Mouse (Mus musculus): ENCODE results near the gene Ankrd50.

The Ankrd50 gene

DNA sequence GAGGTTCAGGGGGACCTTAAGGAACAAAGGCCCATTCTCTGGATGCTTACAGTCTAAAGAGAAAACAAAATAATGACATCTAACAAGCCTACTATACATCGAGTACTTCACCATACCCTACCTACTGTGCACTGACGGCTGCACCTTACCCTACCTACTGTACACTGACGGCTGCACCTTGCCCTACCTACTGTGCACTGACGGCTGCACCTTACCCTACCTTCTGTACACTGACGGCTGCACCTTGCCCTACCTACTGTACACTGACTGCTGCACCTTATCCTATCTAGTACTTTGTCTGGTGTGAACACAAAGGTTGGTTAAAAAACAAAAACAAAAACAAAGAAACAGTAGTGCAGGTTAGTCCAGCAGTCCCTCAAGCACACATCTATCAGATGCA, 18.5 kb downstream of the Ankrd50 start:
- no peak for DNase-seq (ENCODE audit: low spot score)

DNA sequence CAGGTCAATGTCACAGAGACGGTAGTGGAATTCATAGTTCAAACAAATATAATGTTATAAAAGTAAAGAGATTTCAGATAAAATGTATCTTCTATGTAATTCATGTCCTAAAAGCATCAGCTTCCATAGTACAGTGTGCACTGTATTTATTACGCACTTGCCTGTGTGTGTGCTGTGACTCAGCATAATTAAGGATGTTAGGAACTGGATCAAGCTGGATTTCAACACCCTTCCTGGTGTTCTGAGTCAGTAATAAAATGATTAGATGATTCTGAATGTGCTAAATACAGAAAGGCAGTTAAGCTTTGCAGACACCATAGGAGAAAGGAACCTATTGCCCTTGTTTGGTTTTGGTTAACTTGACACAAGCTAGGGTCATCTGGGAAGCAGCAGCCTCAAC, 21.5 kb downstream of the Ankrd50 start:
- DNase-seq (ENCODE audit: low spot score) = no peak

DNA sequence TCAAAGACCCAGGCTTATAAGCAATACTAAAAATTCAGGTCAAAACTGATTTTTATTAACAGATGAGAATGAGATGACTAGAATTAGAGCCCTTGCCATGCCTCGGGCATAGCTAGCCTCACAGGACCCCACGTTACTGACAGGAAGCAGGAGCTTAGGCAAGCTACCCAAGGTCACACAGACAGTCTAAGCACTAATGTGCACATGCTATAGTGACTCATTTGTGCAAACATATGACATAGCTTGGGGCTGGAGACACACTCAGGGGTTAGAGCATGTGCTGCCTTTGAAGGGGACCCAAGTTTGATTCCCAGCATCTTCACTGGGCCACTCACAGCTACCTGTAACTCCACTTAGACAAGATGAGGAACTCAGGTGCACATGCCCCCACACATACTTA, 22.9 kb downstream of the Ankrd50 start:
- DNase-seq (ENCODE audit: low spot score) = no peak

DNA sequence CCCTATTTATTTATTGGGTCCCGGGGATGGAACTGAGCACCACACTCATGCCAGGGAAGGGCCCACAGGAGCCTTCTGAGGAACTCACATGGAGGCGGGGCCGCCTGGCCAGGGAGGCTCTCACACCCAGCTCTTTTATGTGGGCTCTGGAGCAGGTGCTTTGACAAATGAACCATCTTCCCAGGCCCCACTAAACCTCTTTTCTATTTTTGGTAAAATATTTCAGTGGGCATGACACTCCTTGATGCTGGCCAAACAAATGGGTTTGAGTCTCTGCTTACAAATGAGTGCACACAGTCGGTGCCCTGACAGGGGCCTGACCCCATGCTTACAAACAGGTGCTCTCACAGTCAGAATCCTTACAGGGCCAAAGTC, 24.4 kb downstream of the Ankrd50 start:
- no peak for DNase-seq (ENCODE audit: low spot score)

DNA sequence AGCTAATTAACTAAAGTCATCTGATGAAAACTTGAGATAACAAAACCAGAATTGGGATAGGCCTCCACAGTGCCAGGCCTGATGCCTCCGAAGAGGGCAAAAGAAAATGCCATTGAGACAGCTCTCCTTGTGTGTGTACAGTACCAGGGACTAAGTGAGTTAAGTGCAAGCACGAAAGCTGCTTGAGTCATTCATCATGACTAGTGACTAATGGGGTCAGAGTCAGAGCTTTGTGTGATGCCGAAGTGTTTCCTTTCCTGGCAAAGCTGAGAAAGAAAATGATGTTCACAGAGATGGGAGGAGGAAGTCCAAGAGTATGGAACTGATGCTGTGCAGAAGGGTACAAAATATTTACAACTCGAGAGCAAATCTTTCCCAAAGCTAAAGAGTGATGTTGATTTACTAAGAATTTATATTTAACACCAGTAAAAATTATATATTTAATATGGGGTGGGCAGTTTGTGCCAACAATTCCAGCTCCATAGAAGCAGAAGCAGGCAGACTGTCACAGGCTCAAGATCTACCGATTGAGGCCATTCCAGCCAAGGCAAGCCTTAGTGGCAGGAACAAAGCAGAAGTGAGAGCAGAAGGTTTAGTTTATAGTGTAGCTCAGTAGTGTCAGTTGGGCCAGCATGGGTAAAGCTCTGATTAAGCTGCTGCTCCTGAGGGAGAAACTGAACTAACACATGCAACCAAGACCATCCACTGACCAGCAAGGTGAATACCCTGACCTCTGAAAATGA, 25.0 kb downstream of the Ankrd50 start:
- no peak for DNase-seq (ENCODE audit: low spot score)

DNA sequence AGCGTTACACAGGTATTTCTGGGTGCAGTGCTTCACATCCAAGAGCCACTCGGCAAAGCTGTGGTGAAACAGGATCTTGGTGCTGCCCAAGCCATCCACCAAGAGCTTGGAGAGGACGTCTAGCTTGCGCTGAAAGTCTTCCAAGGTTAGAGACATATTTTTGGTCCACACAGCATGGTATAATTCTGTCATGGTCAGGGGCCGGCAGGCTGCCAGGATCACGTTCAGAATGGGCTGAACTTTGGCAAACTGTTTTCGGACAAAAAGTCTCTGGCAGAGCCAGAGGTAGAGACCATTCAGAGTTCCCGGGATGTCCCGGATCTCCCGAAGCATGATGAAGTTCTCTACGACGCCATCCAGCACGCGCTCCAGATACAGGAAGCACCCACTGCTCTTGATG, 27.6 kb downstream of the Ankrd50 start:
- no peak for DNase-seq (ENCODE audit: low spot score)

DNA sequence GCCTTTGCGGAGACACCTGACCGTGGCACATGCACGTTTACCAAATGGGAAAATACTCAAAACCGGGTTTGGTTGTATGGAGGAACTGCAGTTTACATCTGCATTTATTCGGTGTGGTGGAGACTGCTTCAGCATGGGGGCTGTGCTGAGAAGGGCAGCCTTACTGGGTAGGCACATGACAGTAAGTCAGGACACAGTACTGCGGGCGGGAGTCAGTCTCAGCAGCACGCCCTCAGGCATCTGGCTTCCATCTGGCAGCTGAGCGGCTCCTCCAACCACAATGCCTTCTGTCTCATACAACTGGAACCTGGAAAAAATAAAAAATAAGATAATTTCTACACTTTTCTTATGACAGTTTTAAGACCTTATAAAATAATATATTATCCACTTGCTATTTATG, 32.4 kb downstream of the Ankrd50 start:
- no peak for DNase-seq (ENCODE audit: low spot score)

DNA sequence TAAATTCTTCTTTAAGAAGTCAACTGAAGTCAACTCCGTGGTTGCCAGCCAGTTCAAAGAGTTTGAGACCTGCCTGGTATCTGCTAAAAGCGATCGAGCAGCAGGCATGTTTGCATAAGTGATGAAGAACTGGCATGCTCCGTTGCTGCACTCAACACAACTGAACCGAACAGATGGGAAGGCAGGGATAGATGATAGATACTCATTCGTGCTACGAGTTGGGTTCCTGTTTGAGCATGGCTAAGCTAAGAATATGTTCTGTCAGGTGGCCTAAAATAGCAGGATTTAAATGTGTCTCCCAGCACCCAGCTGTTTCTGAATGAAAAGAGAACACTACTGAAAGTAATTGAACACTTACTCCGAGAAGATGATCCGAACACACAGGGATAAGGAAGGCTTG, 38.1 kb downstream of the Ankrd50 start:
- DNase-seq (ENCODE audit: low spot score) = no peak

DNA sequence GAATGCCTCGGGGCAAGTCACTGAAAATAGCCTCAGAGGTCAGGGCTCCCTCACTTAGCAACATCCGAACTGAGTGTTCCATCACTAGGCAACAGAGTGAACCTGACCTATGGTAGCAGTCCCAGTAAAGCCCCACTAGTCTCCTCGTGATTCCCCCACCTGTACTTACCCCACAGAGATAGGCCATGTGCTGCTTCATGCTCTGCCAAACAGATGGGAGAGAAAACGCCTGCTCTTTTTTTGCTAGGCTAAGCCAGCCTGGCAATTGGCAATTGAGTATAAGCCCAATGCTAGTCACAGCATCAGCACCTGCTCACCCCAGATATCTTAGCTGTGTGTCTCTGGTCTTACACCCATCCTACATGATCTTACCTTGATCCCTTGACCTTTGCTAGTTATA, 40.8 kb downstream of the Ankrd50 start:
- no peak for DNase-seq (ENCODE audit: low spot score)

DNA sequence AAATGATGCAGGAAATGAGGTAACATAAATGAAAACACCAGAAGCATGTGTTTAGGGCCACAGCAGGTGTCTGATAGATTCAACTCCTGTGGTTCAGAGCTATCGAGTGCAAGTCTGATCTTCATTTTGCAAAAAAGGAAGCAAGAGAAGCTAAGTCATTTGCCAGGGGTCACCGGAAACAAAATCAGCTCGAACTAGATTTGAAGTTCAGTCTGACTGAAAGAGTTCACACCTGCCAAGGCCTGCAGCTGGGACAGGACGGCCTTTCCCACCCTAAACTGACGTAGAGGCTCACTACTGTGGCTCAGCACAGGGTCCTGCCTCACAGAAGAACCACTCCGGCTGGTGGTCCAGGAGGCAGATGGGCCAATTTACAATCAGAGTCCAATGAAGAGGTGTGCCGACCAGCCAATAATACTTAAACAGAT, 44.1 kb downstream of the Ankrd50 start:
- DNase-seq (ENCODE audit: low spot score) = no peak

DNA sequence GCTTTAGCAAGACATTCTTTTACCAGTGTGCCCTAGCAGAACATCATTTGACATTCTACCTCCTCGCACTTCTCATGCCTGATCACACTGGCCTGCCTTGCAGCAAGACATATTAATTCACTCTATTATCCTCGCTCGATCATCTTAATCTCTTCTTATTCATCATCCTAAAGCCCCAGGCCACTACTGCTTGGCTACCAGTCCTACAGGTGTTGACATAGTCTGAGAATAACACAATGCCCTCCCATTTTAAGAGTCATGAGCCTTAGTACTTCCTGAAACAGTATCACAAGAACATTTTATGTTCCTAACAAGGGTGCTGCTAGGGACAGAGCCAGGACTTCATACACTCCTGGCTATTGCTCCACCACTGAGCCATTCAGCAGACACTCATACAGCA, 48.0 kb downstream of the Ankrd50 start:
- DNase-seq (ENCODE audit: low spot score) = no peak

DNA sequence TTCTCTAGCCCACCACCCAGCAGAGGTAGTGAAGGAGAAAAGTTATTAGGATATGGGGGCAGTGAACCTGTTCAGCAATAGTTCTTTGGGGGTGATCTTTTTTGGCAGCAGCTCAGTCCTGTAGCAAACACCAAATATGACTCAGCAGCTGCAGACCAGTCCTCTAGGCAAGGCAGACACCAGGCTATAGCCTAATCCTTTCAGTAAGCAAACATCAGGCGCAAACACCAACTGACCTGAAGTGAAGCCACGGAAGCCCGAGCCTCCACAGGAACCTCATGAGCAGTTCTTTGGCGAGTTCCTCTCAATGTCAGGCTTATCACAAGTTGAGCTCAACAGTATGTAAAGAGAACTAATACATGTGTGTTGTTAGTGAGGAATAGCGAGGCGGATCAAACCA, 48.8 kb downstream of the Ankrd50 start:
- DNase-seq (ENCODE audit: low spot score) = peak; percentile 49

DNA sequence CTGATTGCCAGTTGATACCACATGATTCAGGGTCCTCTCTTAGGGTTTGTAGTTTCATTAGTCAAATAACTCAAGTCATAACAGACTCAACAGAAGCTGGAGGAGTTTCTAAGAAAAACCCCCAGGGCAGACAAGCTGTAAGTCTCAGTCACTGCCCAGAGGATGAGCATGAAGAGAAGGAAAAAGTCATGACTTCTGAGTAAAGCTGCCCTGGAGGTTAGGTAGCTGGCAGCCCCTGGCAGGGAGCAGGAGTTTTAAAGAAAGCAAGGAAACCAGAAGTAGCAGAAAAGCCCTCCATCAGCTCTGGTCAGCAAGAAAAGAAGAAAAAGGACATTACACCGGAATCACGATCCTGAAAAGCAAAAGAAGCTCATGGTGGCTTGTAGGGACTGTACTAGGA, 50.2 kb downstream of the Ankrd50 start:
- DNase-seq (ENCODE audit: low spot score) = no peak

DNA sequence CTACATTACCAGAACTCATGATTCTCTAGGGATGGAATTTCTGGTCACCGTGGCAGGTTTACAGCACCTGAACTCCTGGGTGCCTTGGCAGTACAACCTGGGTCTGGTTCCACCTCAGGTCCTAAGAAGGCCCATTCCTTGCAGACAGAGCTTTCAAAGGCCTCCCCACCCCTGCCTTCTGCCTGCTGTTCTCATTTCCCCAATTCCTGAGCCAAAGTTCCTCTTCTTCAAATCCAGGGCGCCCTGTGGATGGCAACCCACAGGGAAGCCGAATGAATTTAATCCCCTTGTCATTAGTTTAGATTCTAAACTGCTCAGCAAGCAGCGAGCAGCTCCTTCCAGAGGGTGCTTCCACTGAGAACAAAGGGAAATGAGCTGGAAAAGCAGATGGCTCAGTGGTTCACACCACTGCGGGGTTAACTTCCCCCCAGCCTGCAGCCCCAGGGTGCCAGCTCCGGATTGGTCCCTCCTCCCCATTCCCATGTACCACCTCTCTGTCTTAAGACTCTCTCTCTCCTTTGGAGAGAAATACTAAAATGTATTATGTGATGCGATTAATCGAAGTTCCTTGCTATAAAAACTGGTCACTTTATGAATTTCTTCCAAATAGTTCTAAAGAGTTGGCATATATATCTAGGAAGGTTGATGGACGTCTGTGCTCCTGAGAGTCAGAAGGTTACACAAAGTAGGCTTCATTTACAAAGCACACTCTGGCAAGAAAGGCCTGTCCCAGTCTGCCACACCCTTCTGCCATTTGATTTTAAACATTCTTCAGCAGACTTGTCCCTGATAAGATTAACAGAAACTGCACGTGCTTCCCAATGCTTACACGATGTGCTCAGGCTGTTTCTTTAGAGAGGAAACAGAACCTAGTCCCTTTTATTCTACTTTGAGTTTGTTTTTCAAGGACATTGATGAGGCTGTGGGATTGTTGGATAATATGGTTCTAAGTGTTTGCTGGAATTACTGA, 50.9 kb downstream of the Ankrd50 start:
- DNase-seq (ENCODE audit: low spot score) = no peak

DNA sequence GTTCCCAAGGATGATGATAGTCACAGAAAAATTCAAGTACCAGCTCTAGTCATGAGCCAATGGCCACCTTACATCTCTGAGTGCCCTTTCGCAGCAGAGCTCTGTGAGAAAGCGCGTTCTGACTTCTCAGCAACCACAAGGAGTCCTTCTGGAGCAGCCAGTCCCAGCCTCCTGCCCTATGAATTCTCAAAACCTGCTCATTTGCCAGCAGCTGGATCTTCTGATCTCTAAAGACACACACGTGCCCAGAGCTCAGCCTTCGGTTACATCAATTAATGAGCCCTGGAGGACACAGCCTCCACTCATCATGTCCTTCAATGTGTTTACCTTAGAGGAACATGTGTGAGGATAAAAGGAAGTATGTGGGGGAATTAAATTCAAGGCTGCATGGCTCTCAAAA, 53.2 kb downstream of the Ankrd50 start:
- DNase-seq (ENCODE audit: low spot score) = no peak

DNA sequence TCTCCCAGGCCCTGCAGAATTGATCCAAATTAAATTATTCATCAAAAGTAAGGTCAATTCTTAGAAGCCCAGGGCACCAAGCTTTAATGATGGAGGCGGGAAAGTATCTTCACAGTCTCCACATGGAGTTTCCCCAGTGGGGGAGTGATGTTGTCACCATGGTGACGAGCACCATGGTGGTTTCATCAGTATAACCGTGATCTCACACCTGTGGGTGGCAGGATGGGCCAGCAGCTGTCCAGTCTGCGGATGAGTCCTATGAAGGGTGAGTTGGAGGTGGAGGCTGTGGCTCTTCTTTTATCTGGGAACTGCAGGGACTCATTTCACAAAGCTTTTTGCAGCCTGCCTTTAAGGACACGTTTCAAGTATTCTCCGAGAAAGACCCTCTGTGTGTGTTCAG, 53.6 kb downstream of the Ankrd50 start:
- no peak for DNase-seq (ENCODE audit: low spot score)

DNA sequence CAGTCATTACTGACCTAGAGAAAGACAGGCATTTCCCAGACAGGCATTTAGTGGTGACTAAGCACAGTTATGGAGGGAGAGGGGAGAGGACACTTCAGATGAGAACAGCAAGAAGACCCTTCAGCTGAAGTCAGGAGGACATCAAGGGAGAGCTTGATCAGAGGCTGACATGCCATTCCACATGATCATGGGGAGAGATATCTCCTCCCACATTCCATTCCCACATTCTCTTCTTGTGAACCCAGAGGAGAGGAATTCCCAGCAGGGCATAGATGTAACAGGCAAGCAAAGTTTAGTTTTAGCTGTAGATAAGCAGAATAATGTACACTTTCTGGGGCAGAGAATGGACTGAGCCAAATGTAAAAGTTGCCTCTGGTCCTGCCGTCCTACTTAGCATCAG, 57.4 kb downstream of the Ankrd50 start:
- peak; percentile 43 for DNase-seq (ENCODE audit: low spot score)

DNA sequence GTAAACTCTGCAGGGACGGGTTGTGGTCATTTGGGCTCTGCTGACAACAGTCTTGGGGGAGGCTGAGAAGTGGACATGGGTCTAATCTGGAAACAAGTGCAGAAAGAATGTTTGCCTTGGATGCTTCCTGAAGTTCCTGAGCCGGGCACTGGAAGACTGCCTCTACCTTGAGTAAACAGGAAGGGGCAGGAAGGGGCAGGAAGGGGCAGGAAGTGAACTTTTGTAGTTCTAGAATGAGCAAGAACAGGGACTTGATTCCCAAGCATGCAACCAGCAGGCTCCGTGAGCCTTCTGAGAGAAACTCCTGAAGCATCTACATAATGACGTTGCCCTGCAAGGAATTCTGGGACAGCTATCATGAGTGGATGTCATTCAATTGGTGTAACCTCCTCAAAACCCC, 60.7 kb downstream of the Ankrd50 start:
- no peak for DNase-seq (ENCODE audit: low spot score)

DNA sequence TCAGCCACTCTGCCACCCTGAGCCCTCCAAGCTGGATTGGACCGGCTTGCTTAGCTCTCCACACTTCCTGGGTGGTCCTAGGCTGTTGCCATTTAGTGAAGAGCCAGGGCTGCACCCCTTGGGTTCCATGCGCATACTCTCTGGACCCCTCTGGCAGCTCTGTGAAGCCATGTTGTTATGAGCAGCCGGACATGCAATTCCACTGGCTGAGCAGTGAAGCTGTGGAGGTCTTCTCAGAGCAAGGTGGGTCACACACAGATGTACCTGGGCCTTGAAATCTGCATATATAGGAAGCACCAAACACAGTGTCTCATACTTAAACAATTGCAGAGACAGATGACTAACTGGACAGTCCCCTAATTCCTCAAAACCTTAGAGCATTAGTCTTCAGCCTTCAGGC, 64.7 kb downstream of the Ankrd50 start:
- DNase-seq (ENCODE audit: low spot score) = no peak

DNA sequence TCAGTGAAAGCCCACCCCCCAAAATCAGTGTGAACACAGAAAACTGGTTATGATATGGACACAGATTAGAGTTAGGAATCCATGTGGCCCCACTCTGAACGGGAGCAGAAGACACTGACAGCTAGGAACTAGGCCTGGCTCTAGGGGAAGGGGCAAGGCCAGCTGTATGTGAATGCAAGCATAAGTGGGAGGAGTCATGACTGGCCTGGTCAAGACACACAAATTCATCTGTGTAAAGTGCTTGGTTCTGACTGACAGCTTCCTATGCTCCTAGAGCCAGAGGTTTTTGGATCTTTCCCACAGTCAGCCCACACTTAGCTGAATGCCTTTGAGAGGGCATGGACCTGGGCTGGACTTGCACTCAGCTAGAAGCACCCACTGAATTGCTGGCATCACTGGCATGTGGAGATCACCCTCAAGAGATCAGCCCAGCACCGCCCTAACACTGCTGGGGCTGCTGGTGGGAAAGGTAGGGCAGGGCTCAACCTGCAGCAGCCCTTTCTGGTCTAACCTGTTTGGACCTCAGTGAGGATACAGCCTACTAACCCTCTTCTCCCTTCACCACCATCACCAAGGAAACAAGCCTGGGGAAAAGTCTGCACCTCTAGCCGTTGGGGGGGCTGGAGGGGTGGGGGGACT, 69.2 kb downstream of the Ankrd50 start:
- DNase-seq (ENCODE audit: low spot score) = no peak
